Mouse (Mus musculus) testis, adult 2 months (tissue): ENCODE measurements around the gene Ivns1abp. TPM values are rescaled to one million over a fixed set of nuclear protein-coding genes. Genes with fewer than 3 reads are reported as not detected.

Experiments
- H3K27ac ChIP-seq: fragments of 200-500 bp; 2 replicates; pipeline ENCODE4 v1.5.1; 2012; ENCODE audit warnings: low read depth, low read length; ENCODE audit not compliant: control insufficient read depth, insufficient read depth
- H3K27me3 ChIP-seq: fragments of 200-500 bp; 2 replicates; pipeline ENCODE4 v1.6.1; 2012; ENCODE audit warnings: mild to moderate bottlenecking, low read length, moderate library complexity; ENCODE audit not compliant: control insufficient read depth, insufficient read depth
- H3K36me3 ChIP-seq: fragments of 200-500 bp; 2 replicates; pipeline ENCODE4 v1.6.1; 2012; ENCODE audit warnings: mild to moderate bottlenecking, low read length; ENCODE audit not compliant: control insufficient read depth, insufficient read depth
- H3K4me1 ChIP-seq: fragments of 200-500 bp; 2 replicates; pipeline ENCODE4 v1.6.1; 2012; ENCODE audit warnings: low read length; ENCODE audit not compliant: control insufficient read depth, insufficient read depth
- H3K4me3 ChIP-seq: fragments of 200-500 bp; 2 replicates; pipeline ENCODE4 v1.5.1; 2012; ENCODE audit warnings: low read depth, mild to moderate bottlenecking, low read length, moderate library complexity, mixed read lengths; ENCODE audit not compliant: control insufficient read depth
- CTCF ChIP-seq: fragments of 200-500 bp; IDR thresholded peaks from 2 replicates; pipeline ENCODE4 v1.5.1; 2012; ENCODE audit warnings: low read depth, mild to moderate bottlenecking, inconsistent platforms, low read length, moderate library complexity; ENCODE audit not compliant: control insufficient read depth, insufficient read depth, insufficient replicate concordance
- POLR2A ChIP-seq: fragments of 200-500 bp; IDR thresholded peaks from 2 replicates; pipeline ENCODE4 v1.6.1; 2012; ENCODE audit warnings: low read depth, mild to moderate bottlenecking, inconsistent platforms, low read length, moderate library complexity; ENCODE audit not compliant: control insufficient read depth
- polyA plus RNA-seq: library from polyadenylated mRNA; depleted of rRNA; stranded (reverse); fragments of >200 nt; gene quantifications from 2 replicates; pipeline ENCODE4 v1.2.3, GENCODE M21; 2012; rRNA removed

Ivns1abp gene
- polyA plus RNA-seq, 1 experiment: 73.0 TPM

DNA sequence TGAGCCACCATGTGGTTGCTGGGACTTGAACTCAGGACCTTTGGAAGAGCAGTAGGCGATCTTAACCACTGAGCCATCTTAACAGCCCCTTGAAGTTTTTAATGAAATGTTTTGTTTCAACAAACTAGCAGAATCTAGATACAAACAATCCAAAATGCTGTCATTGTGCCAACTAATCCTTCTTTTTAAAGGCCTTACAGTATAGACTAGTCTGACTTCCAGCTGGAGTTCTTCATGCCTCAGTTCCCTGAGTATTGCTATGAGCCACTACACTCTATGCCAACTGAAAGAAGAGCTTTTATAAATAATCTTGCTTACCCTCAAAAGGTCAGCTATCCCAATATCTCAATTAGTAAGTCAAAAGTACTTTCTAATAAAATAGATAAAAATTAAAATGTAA lies 28.5 kb downstream of the Ivns1abp start:
- Histone ChIP-seq H3K27ac (no peak overlapping the region), H3K4me3 (no peak overlapping the region), H3K27me3 (no peaks in the 10 kb centered on the region), H3K4me1 (no peaks in the 10 kb centered on the region), H3K36me3 (peaks cover 1% of the 10 kb centered on the region; the same call in 1 of the 2 replicates)
- no peak for TF ChIP-seq POLR2A
- no peak for TF ChIP-seq CTCF

DNA sequence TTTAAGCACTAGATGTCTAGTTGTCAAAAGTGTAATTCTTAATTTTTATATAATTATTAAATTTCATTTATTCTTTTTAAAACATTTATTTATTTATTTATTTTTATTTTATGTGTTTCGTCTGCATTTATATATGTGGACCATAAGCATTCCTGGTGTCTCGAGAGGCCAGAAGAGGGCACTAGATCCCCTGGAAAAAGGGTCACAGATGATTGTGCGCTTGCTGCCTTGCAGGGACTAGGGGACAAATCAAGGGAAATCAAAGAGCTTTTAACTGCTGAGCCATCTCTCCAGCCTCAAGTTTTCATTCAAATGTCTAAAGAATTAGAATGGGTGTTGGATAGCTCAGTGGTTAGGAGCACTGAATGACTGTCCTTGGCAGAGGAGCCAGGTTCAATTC lies 33.1 kb downstream of the Ivns1abp start:
- Histone ChIP-seq H3K27ac (no peak overlapping the region), H3K27me3 (no peaks in the 10 kb centered on the region), H3K36me3 (no peaks in the 10 kb centered on the region), H3K4me1 (no peaks in the 10 kb centered on the region), H3K4me3 (no peak overlapping the region)
- TF ChIP-seq POLR2A: no peak
- no peak for TF ChIP-seq CTCF

DNA sequence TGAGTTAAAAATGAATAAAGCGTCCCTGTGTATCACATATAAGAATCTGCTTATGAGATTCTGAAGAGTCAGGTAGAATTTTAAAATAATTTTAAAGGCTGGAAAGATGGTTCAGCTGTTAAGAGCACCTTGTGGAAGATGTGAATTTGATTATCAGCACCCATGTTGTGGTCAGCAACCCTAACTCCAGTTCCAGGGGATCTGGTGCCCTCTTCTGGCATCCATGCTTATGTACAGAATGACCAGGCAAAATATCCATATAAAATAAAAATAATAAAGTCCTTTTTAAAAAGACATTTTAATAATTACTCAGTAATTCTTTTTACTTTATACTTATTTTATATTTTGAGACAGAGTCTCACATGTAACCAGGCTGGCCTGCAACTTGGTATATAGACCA lies 45.8 kb downstream of the Ivns1abp start:
- Histone ChIP-seq H3K4me3 (no peak overlapping the region), H3K36me3 (no peaks in the 10 kb centered on the region), H3K27me3 (no peaks in the 10 kb centered on the region), H3K4me1 (no peaks in the 10 kb centered on the region), H3K27ac (no peak overlapping the region)
- TF ChIP-seq POLR2A (no peak), CTCF (no peak)

DNA sequence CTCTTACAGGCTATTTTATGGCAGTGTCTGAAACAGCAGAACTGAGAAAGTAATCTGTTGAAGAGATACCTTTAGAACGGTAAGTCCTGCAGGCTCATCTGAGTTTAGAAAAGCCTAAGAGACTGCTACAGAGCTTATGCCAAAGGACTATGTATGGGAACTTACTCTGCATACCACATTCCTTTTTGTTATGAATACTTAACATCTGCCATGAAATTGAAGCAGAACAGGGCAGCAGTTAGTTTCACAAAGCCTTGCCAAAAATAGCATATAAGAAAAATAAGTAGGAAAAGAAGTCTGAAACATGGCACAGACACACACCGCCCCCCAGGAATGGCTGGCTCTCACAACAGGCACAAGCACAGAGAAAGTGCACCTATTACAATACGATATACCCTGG lies 65.5 kb downstream of the Ivns1abp start:
- H3K36me3 ChIP-seq: no peaks in the 10 kb centered on the region

More for the DNA sequence above, 65.5 kb downstream of the Ivns1abp start:
- TF ChIP-seq CTCF: no peak
- TF ChIP-seq POLR2A: no peak
- H3K27ac ChIP-seq: no peak overlapping the region
- H3K4me3 ChIP-seq: no peak overlapping the region
- no peaks in the 10 kb centered on the region for H3K4me1 ChIP-seq
- no peaks in the 10 kb centered on the region for H3K27me3 ChIP-seq

Other genes with a start within 250 kb of the Ivns1abp start
- 2.2 TPM in 2 replicates for gene Gm47985, start 161.9 kb upstream of the Ivns1abp start, polyA plus RNA-seq
- 0.17 and 0.26 TPM in 2 replicates for gene Gm8947, start 152.1 kb upstream of the Ivns1abp start, polyA plus RNA-seq
- gene Gm47995, start 146.0 kb upstream of the Ivns1abp start, polyA plus RNA-seq: 1.3 TPM in 1 of 2 replicates, not detected in the other
- gene 3110040M04Rik, start 140.4 kb upstream of the Ivns1abp start, polyA plus RNA-seq: 0.12 TPM in 1 of 2 replicates, not detected in the other
- gene Gm47996, start 134.3 kb upstream of the Ivns1abp start, polyA plus RNA-seq: 0.41 TPM in 1 of 2 replicates, not detected in the other
- 21.2 and 29.0 TPM in 2 replicates for gene Swt1, start 84.0 kb downstream of the Ivns1abp start, polyA plus RNA-seq
- gene Trmt1l, start 84.1 kb downstream of the Ivns1abp start, polyA plus RNA-seq: 14.0 and 14.7 TPM in 2 replicates
- 39.9 and 42.6 TPM in 2 replicates for gene Rnf2, start 156.5 kb downstream of the Ivns1abp start, polyA plus RNA-seq
- gene Fam129a, start 226.7 kb downstream of the Ivns1abp start, polyA plus RNA-seq: 7.8 and 8.8 TPM in 2 replicates